Mouse (Mus musculus): ENCODE data around the gene Eri3. TPM values are rescaled to one million over a fixed set of nuclear protein-coding genes. Genes with fewer than 3 reads are reported as not detected.

Gene Eri3
- 10 to 100 TPM; 20.8 to 29.9 TPM for total RNA-seq (2023)

DNA sequence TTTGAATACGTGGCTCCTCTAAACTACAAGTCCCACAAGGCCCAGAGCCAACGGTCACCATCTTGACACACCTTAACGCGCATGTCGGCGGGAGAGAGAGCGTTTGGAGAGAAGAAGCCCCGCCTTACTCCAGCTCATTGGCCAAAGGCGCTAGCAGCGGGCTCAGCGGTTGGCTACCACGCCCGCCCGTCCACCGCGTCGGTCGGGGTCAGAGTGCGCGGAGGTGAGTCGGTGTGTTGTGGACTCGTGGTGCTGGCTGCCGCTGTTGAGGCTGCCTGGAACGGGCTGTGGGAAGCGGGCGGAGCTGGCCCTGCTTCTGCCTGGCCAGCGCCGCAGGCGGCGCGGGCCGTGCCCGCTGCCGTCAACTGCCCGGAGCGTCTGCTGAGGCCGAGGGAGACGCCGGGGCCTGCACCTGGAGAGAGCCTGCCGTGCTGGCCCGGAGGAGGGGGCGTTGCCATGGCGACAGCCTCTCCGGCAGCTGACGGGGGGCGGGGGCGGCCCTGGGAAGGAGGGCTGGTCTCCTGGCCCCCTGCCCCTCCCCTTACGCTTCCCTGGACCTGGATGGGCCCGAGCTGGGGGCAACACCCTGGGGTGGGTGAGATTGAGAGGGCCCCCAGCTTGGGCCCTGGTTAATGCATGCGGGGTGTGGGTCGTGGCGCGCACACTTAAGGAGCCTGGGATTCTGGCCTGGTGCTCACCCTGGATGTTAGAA is at the start of gene Eri3:
Gene Eri3 (plus strand): TSS at position 226 of the 712 bp plus-strand sequence.

GRCm38 (mm10) chr4:117681931-117682461 is 131.8 kb downstream of the Eri3 start, which contains the start of gene Dmap1:
Gene Dmap1 (minus strand): TSS chr4:117682273.

Other genes with a start within 250 kb of the Eri3 start
- gene Rnf220, start 53.3 kb upstream of the Eri3 start, total RNA-seq (2023): 10 to 100 TPM; 48.6 to 68.7 TPM
- gene Dmap1, start 131.9 kb downstream of the Eri3 start, total RNA-seq (2023): 10 to 100 TPM; 16.1 to 17.8 TPM
- gene Gm12845, start 174.0 kb downstream of the Eri3 start, total RNA-seq (2023): not detected
- gene Klf17, start 215.3 kb downstream of the Eri3 start, total RNA-seq (2023): not detected

Data from neutrophil, adult 59 days (primary cell).